Mouse (Mus musculus) ES-E14 (cell line): ENCODE data around the gene Hist1h3c. TPM values are rescaled to one million over a fixed set of nuclear protein-coding genes. Genes with fewer than 3 reads are reported as not detected.

Source experiments
- DNase-seq: peaks from one replicate; pipeline ENCODE4 v3.0.0-alpha.2; 2013; ENCODE audit warnings: low read depth, low spot score
- H3K27ac ChIP-seq: 2 replicates; pipeline ENCODE4 v1.5.1; 2012; ENCODE audit warnings: low read depth, mild to moderate bottlenecking, low read length, moderate library complexity, mixed read lengths; ENCODE audit not compliant: poor library complexity, insufficient read depth, severe bottlenecking
- H3K36me3 ChIP-seq: 2 replicates; pipeline ENCODE4 v1.6.1; 2012; ENCODE audit warnings: mild to moderate bottlenecking, low read length, moderate library complexity, mixed read lengths; ENCODE audit not compliant: control insufficient read depth, poor library complexity, insufficient read depth, severe bottlenecking
- H3K4me1 ChIP-seq, 2 experiments: fragments of 150-350 bp in 1 of 2; sonication (generic) in 1 of 2; 2 replicates each; pipeline ENCODE4 v1.6.1; 2012; ENCODE audit warnings: low read length in 2 of 2, mild to moderate bottlenecking in 1 of 2, mixed read lengths in 1 of 2; ENCODE audit not compliant: control insufficient read depth in 2 of 2, insufficient read depth in 2 of 2, poor library complexity in 1 of 2
- H3K4me3 ChIP-seq, 2 experiments: fragments of 150-350 bp in 1 of 2; sonication (generic) in 1 of 2; 2 replicates each; pipeline ENCODE4 v1.5.1; 2012; ENCODE audit warnings: low read length in 2 of 2, low read depth in 1 of 2, mild to moderate bottlenecking in 1 of 2, mixed read lengths in 1 of 2; ENCODE audit not compliant: insufficient read depth in 1 of 2, poor library complexity in 1 of 2, severe bottlenecking in 1 of 2
- H3K9ac ChIP-seq: 2 replicates; pipeline ENCODE4 v1.6.1; 2012; ENCODE audit warnings: low read depth, mild to moderate bottlenecking, low read length, mixed read lengths; ENCODE audit not compliant: poor library complexity, insufficient read depth, severe bottlenecking
- H3K9me3 ChIP-seq: fragments of 150-350 bp; sonication (generic); 2 replicates; pipeline ENCODE4 v1.6.1; 2012; ENCODE audit warnings: low read depth, mild to moderate bottlenecking, low read length; ENCODE audit not compliant: control insufficient read depth, insufficient read depth
- CHD2 ChIP-seq: IDR thresholded peaks from 2 replicates; pipeline ENCODE4 v1.6.1; 2014; ENCODE audit warnings: mild to moderate bottlenecking, low read depth, low read length, inconsistent platforms
- HCFC1 ChIP-seq: IDR thresholded peaks from 2 replicates; pipeline ENCODE4 v1.6.1; 2012; ENCODE audit warnings: low read length, inconsistent platforms, borderline replicate concordance; ENCODE audit not compliant: insufficient read depth
- MAFK ChIP-seq: IDR thresholded peaks from 2 replicates; pipeline ENCODE4 v1.6.1; 2014; ENCODE audit warnings: mild to moderate bottlenecking, low read depth, low read length, inconsistent platforms; ENCODE audit not compliant: insufficient read depth
- ZC3H11A ChIP-seq: IDR thresholded peaks from 2 replicates; pipeline ENCODE4 v1.6.1; 2012; ENCODE audit warnings: low read depth, mild to moderate bottlenecking, inconsistent platforms, low read length, borderline replicate concordance
- ZNF384 ChIP-seq: IDR thresholded peaks from 2 replicates; pipeline ENCODE4 v1.6.1; 2012; ENCODE audit warnings: low read depth, low read length, inconsistent platforms
- in situ Hi-C, 2 experiments: fragments of 600-800 bp; cut with MboI; formaldehyde crosslinking; loops; one replicate each; pipeline ENCODE4 v1.15.1; 2025; ENCODE audit warnings: low sequenced_read_pairs in 2 of 2, inconsistent platforms in 1 of 2; ENCODE audit not compliant: unreplicated experiment in 2 of 2
- total RNA-seq: library from RNA; depleted of rRNA; stranded (reverse); fragments of 300-350 nt; gene quantifications from 2 replicates; pipeline ENCODE4 v1.2.3, GENCODE M21; 2012

The Hist1h3c gene
- total RNA-seq, 1 experiment, result 1,161 TPM

GRCm38 (mm10) chr13:23717176-23717575, 28.2 kb downstream of the Hist1h3c start:
- Histone ChIP-seq H3K27ac (no peak overlapping the region), H3K4me1 (no peaks in the 10 kb centered on the region; a peak in 1 of 4 replicates), H3K9ac (no peak overlapping the region), H3K36me3 (no peaks in the 10 kb centered on the region), H3K4me3 (no peak overlapping the region), H3K9me3 (no peaks in the 10 kb centered on the region)
- no peak for DNase-seq
- in situ Hi-C loops, result no loop called here
- TF ChIP-seq ZNF384, result no peak
- TF ChIP-seq ZC3H11A, result no peak
- no peak for TF ChIP-seq MAFK
- TF ChIP-seq CHD2, result no peak
- TF ChIP-seq HCFC1, result no peak

DNA sequence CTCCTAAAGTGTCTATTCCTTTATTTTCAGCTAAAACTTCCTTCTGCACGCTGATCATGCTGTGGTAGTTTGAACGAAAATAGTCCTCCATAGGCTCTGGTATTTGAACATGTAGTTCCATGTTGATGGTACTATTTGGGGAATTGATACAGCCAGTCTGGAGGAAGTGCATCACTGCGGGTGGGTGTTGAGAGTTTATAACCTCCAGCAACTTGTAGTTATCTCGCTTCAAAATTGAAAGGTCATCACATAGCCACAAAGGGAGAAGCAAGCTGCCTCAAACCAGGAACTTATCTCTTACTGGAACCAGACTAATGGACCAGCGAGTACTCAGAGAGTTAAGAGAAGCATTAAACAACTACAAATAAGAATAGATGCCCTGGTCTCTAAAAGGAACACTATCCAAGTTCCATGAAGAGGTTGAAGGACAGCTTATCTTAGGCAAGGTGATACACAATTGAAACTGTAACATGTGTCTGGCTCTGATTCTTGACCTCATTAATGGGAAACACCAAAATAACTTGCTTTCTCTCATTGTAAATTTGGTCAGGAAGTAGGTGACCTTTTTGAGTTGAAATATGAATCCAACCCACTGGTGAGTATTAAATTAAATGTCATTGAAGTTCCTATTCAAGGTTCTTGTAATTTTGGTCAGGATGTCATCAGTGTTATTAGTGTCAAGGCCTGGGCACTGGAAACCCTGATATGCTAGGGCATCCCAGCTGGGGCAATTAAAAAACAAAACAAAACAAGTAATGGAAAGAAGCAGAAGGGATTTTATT, 28.9 kb downstream of the Hist1h3c start:
- in situ Hi-C loops, result no loop called here
- H3K27ac ChIP-seq, result no peak overlapping the region
- no peaks in the 10 kb centered on the region for H3K36me3 ChIP-seq
- DNase-seq, result no peak
- H3K4me1 ChIP-seq, result no peaks in the 10 kb centered on the region; a peak in 1 of 4 replicates
- no peaks in the 10 kb centered on the region for H3K9me3 ChIP-seq
- no peak overlapping the region for H3K4me3 ChIP-seq
- H3K9ac ChIP-seq, result no peak overlapping the region
- TF ChIP-seq HCFC1 (no peak), ZNF384 (no peak), ZC3H11A (no peak), MAFK (no peak), CHD2 (no peak)

GRCm38 (mm10) chr13:23710374-23711089, 34.9 kb downstream of the Hist1h3c start, which contains the start of gene Hfe:
TSS of gene Hfe (minus strand) at chr13:23710854.
- H3K9ac ChIP-seq, result peak within 1 kb of the TSS; percentile 19; the same call in 1 of the 2 replicates
- no peak for DNase-seq
- H3K4me3 ChIP-seq, result peak within 1 kb of the TSS; percentile 13 to 41; a peak in 3 of 4 replicates
- in situ Hi-C loops, result no loop called here
- H3K9me3 ChIP-seq, result no peaks in the 10 kb centered on the region
- TF ChIP-seq HCFC1 (no peak), MAFK (no peak), ZC3H11A (no peak), CHD2 (no peak), ZNF384 (no peak)
- peaks cover 4 to 5% of the 10 kb centered on the region in 2 experiments; a peak in 2 of 4 replicates for H3K4me1 ChIP-seq
- no peaks in the 10 kb centered on the region for H3K36me3 ChIP-seq
- no peak within 1 kb of the TSS for H3K27ac ChIP-seq

DNA sequence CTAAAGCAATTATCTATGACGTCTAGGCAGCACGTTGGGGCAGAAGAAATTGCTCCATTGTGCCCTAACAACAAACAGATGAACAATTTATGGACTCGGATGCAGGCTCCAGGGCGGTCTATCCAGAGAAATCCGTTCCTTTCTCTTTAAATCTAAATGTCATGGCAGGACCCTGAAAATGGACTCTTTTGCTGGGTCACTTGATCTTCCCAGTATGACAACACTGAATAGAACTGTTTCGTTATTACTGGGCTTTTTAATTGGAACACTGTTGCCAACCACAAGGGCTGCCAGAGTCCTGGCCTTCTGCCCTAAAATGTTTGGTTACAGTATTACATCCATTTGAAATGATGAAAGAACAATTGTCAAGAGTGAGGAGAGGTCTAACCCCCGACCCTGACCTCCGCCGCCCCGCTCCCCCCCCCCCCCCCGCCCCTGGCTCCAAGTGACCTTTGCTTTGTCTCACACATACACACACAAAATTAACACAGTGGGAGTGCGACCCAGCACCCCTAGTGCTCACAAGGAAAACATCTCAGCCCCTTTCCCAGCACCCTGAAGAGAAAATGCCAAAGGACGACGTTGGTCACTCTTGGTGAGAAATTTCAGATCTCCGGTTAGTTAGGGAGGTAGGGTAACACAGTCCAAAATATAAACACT, 35.6 kb downstream of the Hist1h3c start:
- in situ Hi-C loops, result no loop called here
- Histone ChIP-seq H3K4me3 (peak overlapping the region in 1 of 2 experiments; percentile 13; a peak in 1 of 4 replicates), H3K36me3 (no peaks in the 10 kb centered on the region), H3K9me3 (no peaks in the 10 kb centered on the region), H3K4me1 (peaks cover 4 to 5% of the 10 kb centered on the region in 2 experiments; a peak in 2 of 4 replicates), H3K27ac (no peak overlapping the region), H3K9ac (peak overlapping the region; percentile 19; the same call in 1 of the 2 replicates)
- DNase-seq, result no peak
- TF ChIP-seq MAFK (no peak), ZNF384 (no peak), HCFC1 (no peak), CHD2 (no peak), ZC3H11A (no peak)
